ENCODE assay signal across 14 mouse cellular contexts in the genomic region with DNA sequence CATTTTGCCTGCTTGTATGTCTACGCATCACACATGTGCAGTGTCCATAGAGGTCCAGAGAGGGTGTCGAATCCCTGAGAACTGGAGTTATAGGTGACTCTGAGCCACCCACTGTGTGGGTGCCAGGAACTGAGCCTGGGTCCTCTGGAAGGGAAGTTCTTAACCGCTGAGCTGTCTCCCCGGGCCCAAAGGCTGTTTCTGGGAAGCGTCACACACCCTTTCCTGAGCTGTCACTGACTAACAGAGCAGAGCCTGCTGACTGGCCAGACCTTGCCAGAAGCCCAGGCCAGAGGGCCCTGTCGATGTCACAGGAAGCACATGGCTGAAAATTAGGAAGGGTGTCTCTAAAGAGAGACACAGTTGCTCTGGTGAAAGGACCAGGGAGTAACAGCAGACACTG. TPM values are rescaled to one million over a fixed set of nuclear protein-coding genes. Genes with fewer than 3 reads are reported as not detected.
DNase-seq lines count a peak whose midpoint lies in the region; TF ChIP-seq lines count a peak whose summit lies in the region.
"Had no signal": no experiment of that assay in that cellular context is flagged by ENCODE, and none has a peak within 500 bp of the region (broad histone marks: within the 10 kb centered on the region; RNA-seq: fewer than 3 reads in every experiment).

No protein-coding gene starts in this region.

- TF ChIP-seq POLR2A in spleen, adult 2 months (IDR thresholded peaks at IDR 0.05; ENCODE audit: low read depth, low read length): no peak
- no peak for TF ChIP-seq POLR2A in small intestine, adult 2 months (IDR thresholded peaks at IDR 0.05; ENCODE audit: low read depth, low read length)

- peaks cover 27% of the 10 kb centered on the region; the same call in 1 of the 2 replicates for H3K4me1 ChIP-seq in spleen, adult 2 months (ENCODE audit: control insufficient read depth, insufficient read depth, insufficient read length)
- peaks cover 26% of the 10 kb centered on the region for H3K4me1 ChIP-seq in small intestine, adult 2 months (ENCODE audit: control insufficient read depth, insufficient read depth, insufficient read length, low read length)

- WGBS in spleen, adult 2 months: 49% methylated on average over 6 of the region's 6 CpGs
- WGBS in small intestine, adult 2 months: 84% methylated on average over 6 of the region's 6 CpGs

- H3K27ac ChIP-seq in spleen, adult 2 months (ENCODE audit: insufficient read depth, low read length): 0 out of 2 replicates have a peak overlapping the region, but pooled peaks have one; percentile 7
- peak overlapping the region; percentile 61; the same call in 1 of the 2 replicates for H3K27ac ChIP-seq in small intestine, adult 2 months (ENCODE audit: insufficient read depth, low read depth, low read length)
- H3K27ac ChIP-seq: hindbrain, embryonic 12.5 days; liver, embryonic 13.5 days had no signal

- TF ChIP-seq CTCF in spleen, adult 2 months (IDR thresholded peaks at IDR 0.05; ENCODE audit: extremely low read depth, insufficient read depth, insufficient read length, insufficient replicate concordance): no peak
- TF ChIP-seq CTCF in small intestine, adult 2 months (IDR thresholded peaks at IDR 0.05; ENCODE audit: extremely low read depth, insufficient read length, insufficient replicate concordance, low read depth, low read length): no peak

- no peak overlapping the region for H3K4me3 ChIP-seq in spleen, adult 2 months (ENCODE audit: extremely low read depth, insufficient read depth, insufficient read length)
- H3K4me3 ChIP-seq in small intestine, adult 2 months (ENCODE audit: low read depth, low read length): no peak overlapping the region
- H3K4me3 ChIP-seq: hindbrain, embryonic 12.5 days; liver, embryonic 13.5 days; megakaryocyte, embryonic 14.5 days had no signal

- peak; percentile 58 for DNase-seq in kidney, adult 11 months
- DNase-seq in kidney, postnatal 4 days: no peak
- no peak for DNase-seq in spleen, adult 2 months (ENCODE audit: low read depth in 1 of 2, low spot score in 2 of 2)
- no peak for DNase-seq in spleen, postnatal 4 days (ENCODE audit: low spot score in 2 of 2)
- peak; percentile 59 for DNase-seq in induced T-regulatory cell, adult 2 months (ENCODE audit: low read depth)
- no peak for DNase-seq in left cerebral cortex, postnatal 25 days (ENCODE audit: low spot score in 2 of 2)
- DNase-seq in cerebellum, postnatal 10 days: no peak
- DNase-seq: cerebellum, adult 18-20 months; liver, embryonic 13.5 days; right cerebral cortex, postnatal 25 days; thymus, postnatal 14 days had no signal

- H3K36me3 ChIP-seq in spleen, adult 2 months (ENCODE audit: control insufficient read depth, insufficient read depth, low read length): no peaks in the 10 kb centered on the region
- no peaks in the 10 kb centered on the region for H3K36me3 ChIP-seq in small intestine, adult 2 months (ENCODE audit: control insufficient read depth, insufficient read depth, low read length)
- H3K36me3 ChIP-seq: hindbrain, embryonic 12.5 days; liver, embryonic 13.5 days had no signal

- no peaks in the 10 kb centered on the region for H3K27me3 ChIP-seq in spleen, adult 2 months (ENCODE audit: control insufficient read depth, insufficient read depth, low read length)
- H3K27me3 ChIP-seq in small intestine, adult 2 months (ENCODE audit: control insufficient read depth, insufficient read depth, low read length): no peaks in the 10 kb centered on the region

- intact Hi-C loops in left cerebral cortex, postnatal 25 days (cut with DNase I): no loop called here

RNA-seq across cellular contexts. Expression of gene B4galt5, which starts 3.5 kb away (rescaled TPM):
- 20.5 and 22.6 TPM in 2 replicates for polyA plus RNA-seq in spleen, adult 2 months (2012; rRNA removed)
- 24.8 and 84.7 TPM in 2 replicates for polyA plus RNA-seq in small intestine, adult 2 months (2012; rRNA removed)
- 10 to 100 TPM; 56.4 to 57.8 TPM for total RNA-seq in left cerebral cortex, postnatal 25 days (2021)

Comparison
In these comparisons a context has a peak if more than half of its experiments do, and no peak if none do; other contexts are left out.
1. DNase-seq: peak in kidney, adult 11 months (single experiment) and induced T-regulatory cell, adult 2 months (single experiment); none in kidney, postnatal 4 days (0 of 2), spleen, adult 2 months (0 of 2), spleen, postnatal 4 days (0 of 2), left cerebral cortex, postnatal 25 days (0 of 2) and cerebellum, postnatal 10 days (0 of 2).